Mouse (Mus musculus) hindbrain, embryonic 11.5 days (tissue): ENCODE measurements at regions not wholly inside any gene's neighbourhood (a gene's known extent, or its start where the extent isn't known, plus 50 kb on each side); places are given as distances from the start of the nearest gene placed in this dataset.

ENCODE experiments used
- ATAC-seq: fragments of 200-750 bp; cut with Nextera tagmentation; 2 replicates; pipeline ENCODE4 v1.8.0; 2017; ENCODE audit warnings: mild to moderate bottlenecking, moderate TSS enrichment, moderate library complexity; ENCODE audit not compliant: low FRiP score
- DNase-seq: peaks from one replicate; pipeline ENCODE4 v3.0.0-alpha.2; 2015; ENCODE audit warnings: low spot score
- H3K27ac ChIP-seq: fragments of 300-500 bp; sonication (generic); 2 replicates; pipeline ENCODE4 v1.5.1; 2014; ENCODE audit warnings: mild to moderate bottlenecking, low read depth, low read length
- H3K27me3 ChIP-seq: fragments of 300-500 bp; sonication (generic); 2 replicates; pipeline ENCODE4 v1.6.1; 2014; ENCODE audit warnings: mild to moderate bottlenecking, low read length, moderate library complexity, mixed read lengths; ENCODE audit not compliant: control insufficient read depth, insufficient read depth
- H3K36me3 ChIP-seq: fragments of 300-500 bp; sonication (generic); 2 replicates; pipeline ENCODE4 v1.6.1; 2014; ENCODE audit warnings: mild to moderate bottlenecking, low read length, moderate library complexity, mixed read lengths; ENCODE audit not compliant: control insufficient read depth, insufficient read depth
- H3K4me1 ChIP-seq: fragments of 300-500 bp; sonication (generic); replicated peaks from 2 replicates; pipeline ENCODE4 v1.6.1; 2014; ENCODE audit warnings: low read length, mixed read lengths; ENCODE audit not compliant: control insufficient read depth, insufficient read depth
- H3K4me2 ChIP-seq: fragments of 300-500 bp; sonication (generic); replicated peaks from 2 replicates; pipeline ENCODE4 v1.6.1; 2014; ENCODE audit warnings: mild to moderate bottlenecking, low read depth, low read length
- H3K4me3 ChIP-seq: fragments of 300-500 bp; sonication (generic); 2 replicates; pipeline ENCODE4 v1.5.1; 2014; ENCODE audit warnings: low read depth, low read length
- H3K9ac ChIP-seq: fragments of 300-500 bp; sonication (generic); 2 replicates; pipeline ENCODE4 v1.6.1; 2014; ENCODE audit warnings: low read depth, low read length
- H3K9me3 ChIP-seq: fragments of 300-500 bp; sonication (generic); 2 replicates; pipeline ENCODE4 v1.6.1; 2016; ENCODE audit warnings: low read length; ENCODE audit not compliant: control insufficient read depth
- WGBS: fragments of 180-500 bp; shearing (Covaris S2); extraction: QIAGEN DNeasy Blood & Tissue Kit; methylation state at CpG from one replicate; pipeline ENCODE4 v1.1.7; 2014; 5-methylcytosine and 5-hydroxymethylcytosine counted together

DNA sequence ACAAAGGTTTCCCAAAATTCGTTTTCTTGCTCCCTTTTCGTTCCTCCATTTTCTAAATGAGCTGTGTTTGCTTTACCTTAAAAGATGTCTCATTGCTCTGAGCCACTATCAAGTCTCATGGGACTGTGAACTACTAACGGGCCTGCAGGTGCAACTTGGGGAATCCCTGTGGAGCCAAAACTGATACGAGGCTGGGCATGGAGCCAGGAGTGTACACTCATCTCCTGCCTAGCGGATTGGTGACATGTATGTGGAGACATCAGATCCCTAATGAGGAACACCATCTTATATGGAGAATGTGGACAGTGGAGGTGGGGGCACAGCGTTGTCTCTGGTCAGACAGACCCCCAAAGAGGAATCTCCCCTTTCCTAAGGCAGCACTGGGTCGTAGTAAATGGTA is 119.6 kb upstream of the Nt5e start:
- no peak overlapping the region for H3K4me3 ChIP-seq
- WGBS: 81% methylated on average over 7 of the region's 7 CpGs
- no peak overlapping the region for H3K27ac ChIP-seq
- no peak for ATAC-seq
- no peak overlapping the region for H3K4me2 ChIP-seq
- H3K9ac ChIP-seq: no peak overlapping the region
- no peaks in the 10 kb centered on the region for H3K36me3 ChIP-seq
- H3K4me1 ChIP-seq: no peaks in the 10 kb centered on the region
- no peaks in the 10 kb centered on the region for H3K9me3 ChIP-seq
- DNase-seq: no peak
- H3K27me3 ChIP-seq: no peaks in the 10 kb centered on the region

DNA sequence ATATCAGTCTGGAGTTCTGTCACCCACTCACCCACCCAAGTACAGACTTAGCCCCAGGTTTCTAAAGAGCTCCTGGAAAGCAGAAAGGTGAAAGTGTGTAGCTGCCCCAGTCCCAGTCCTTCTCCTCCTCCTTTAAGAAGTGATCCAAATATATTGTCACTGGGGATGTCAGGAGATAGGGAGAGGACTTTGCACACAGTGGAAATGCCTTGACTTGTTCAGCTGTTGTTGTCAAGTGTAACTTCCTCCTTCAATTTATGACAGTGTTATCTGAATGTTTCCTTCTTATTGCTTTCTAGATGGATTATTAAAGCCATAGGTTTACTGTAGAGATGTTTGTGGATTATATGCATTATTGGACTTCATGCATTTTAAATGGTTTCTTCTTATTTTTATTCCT is 119.0 kb upstream of the Nt5e start:
- ATAC-seq: no peak
- Histone ChIP-seq H3K4me1 (no peaks in the 10 kb centered on the region), H3K9me3 (no peaks in the 10 kb centered on the region), H3K4me3 (no peak overlapping the region), H3K36me3 (no peaks in the 10 kb centered on the region), H3K4me2 (no peak overlapping the region), H3K9ac (no peak overlapping the region), H3K27me3 (no peaks in the 10 kb centered on the region), H3K27ac (no peak overlapping the region)
- DNase-seq: no peak

DNA sequence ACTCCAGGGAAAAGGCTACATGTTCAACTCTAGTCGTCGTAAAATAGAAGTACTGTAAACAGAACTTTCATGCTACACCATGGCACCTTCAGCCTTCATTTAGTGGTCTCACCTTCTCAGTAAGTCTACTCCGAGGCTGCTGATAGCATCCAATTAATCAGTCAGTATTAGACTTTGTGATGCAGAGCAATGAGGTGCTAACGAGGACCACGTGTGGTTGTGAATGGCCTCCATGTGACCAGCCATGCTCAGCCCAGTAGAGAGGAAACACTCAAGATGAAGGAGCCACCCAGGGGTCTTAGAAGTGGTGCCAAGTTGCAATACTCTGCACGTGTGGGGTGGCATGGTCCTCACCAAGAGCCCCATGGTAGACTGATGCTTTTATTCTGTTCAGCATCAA is 112.2 kb upstream of the Nt5e start:
- Histone ChIP-seq H3K9ac (no peak overlapping the region), H3K27me3 (no peaks in the 10 kb centered on the region), H3K4me3 (no peak overlapping the region), H3K9me3 (no peaks in the 10 kb centered on the region), H3K36me3 (no peaks in the 10 kb centered on the region), H3K4me2 (no peak overlapping the region), H3K27ac (no peak overlapping the region), H3K4me1 (no peaks in the 10 kb centered on the region)
- ATAC-seq: no peak
- DNase-seq: no peak
- 81% methylated on average over 6 of the region's 6 CpGs for WGBS

DNA sequence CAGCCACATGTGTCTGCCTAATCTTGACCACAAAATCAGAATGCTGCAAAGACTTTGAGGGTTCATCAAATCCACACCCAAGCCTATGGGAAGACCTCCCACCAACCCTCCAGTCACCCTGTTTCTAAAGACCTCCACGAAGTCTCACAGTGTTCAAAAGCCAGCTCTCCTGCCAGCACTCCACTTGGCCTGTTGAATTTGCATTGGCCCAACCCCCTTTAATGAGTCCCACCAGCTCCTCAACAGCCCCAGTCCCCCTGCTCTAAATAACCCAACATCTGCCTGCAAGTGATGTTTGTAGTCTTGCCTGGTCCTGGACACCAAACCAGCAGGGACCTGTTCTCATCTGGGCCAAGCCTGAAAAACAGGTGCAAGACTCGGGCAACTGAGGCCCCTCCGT is 106.6 kb upstream of the Nt5e start:
- Histone ChIP-seq H3K9ac (no peak overlapping the region), H3K4me1 (no peaks in the 10 kb centered on the region), H3K27ac (no peak overlapping the region), H3K36me3 (no peaks in the 10 kb centered on the region), H3K4me2 (no peak overlapping the region), H3K9me3 (no peaks in the 10 kb centered on the region), H3K4me3 (no peak overlapping the region), H3K27me3 (no peaks in the 10 kb centered on the region)
- no peak for DNase-seq
- ATAC-seq: no peak
- 70% methylated on average over 3 of the region's 3 CpGs for WGBS

DNA sequence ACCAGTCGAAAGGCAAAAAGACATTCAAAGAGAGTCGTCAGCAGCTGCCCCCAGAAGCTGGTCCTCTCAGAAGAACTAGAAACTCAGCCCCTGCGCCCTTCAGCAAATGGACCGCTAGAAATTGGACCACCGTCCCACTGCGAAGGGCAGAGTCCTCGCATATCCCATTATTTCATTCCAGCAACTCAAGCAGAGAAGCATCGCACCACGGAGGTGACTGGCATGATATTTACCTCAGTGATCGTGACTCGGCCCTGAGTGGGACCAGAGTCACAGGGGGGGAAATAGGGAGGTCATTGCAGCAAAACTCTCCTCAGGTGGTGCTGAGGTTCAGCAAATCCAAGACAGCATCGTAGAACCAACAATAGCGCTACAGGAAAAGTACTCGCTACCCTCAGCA is 105.7 kb upstream of the Nt5e start:
- WGBS: 71% methylated on average over 14 of the region's 14 CpGs
- Histone ChIP-seq H3K27ac (no peak overlapping the region), H3K9ac (no peak overlapping the region), H3K4me2 (no peak overlapping the region), H3K9me3 (no peaks in the 10 kb centered on the region), H3K27me3 (no peaks in the 10 kb centered on the region), H3K4me1 (no peaks in the 10 kb centered on the region), H3K4me3 (no peak overlapping the region), H3K36me3 (no peaks in the 10 kb centered on the region)
- no peak for DNase-seq
- ATAC-seq: no peak

DNA sequence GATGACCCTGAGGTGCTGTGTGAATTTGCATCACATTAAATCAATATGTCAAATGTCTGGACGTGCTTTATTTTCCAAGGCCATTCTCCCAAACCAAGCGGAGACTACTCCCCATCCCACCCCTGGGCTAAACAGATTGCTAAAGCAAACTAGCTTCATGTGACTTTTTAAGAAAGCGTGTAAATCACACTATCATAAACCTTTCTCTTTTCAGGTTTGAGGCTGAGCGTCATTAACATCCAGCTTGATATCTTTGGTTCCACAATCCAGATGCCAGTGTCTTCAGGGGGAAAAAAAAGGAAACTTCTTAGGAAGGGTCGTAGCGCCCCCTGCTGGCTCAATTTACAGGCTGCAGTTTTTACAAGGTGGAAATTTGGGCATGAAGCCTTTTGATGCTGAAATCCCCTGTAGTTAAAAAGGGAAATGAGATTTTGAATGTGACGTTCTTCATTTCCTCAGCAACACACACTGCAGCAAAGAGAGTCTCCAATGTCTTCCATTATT is 105.1 kb upstream of the Nt5e start:
- H3K4me2 ChIP-seq: no peak overlapping the region
- H3K9ac ChIP-seq: no peak overlapping the region
- H3K9me3 ChIP-seq: no peaks in the 10 kb centered on the region
- H3K36me3 ChIP-seq: no peaks in the 10 kb centered on the region
- H3K4me3 ChIP-seq: no peak overlapping the region
- ATAC-seq (peak; percentile 43), DNase-seq (peak; percentile 88)
- no peaks in the 10 kb centered on the region for H3K27me3 ChIP-seq
- no peak overlapping the region for H3K27ac ChIP-seq
- 18% methylated on average over 7 of the region's 7 CpGs for WGBS
- no peaks in the 10 kb centered on the region for H3K4me1 ChIP-seq

DNA sequence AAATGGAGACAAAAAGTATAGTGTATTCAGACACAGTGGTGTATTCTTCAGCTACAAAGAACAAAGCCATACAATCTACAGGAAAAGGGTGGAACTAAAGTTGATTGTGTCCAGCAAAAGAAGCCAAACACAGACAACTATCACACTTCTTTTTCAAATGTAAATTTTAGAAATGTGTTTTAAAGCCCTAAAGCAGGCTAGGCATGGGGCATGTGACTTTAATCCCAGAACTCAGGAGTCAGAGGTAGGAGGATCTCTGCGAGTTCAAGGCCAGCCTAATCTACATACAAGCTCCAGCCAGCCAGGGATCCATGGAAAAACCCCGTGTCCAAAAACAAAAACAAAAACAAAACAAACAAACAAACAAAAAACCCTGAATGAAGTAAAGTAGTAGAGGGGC is 89.9 kb upstream of the Nt5e start:
- Histone ChIP-seq H3K36me3 (no peaks in the 10 kb centered on the region), H3K27ac (no peak overlapping the region)
- ATAC-seq: no peak

DNA sequence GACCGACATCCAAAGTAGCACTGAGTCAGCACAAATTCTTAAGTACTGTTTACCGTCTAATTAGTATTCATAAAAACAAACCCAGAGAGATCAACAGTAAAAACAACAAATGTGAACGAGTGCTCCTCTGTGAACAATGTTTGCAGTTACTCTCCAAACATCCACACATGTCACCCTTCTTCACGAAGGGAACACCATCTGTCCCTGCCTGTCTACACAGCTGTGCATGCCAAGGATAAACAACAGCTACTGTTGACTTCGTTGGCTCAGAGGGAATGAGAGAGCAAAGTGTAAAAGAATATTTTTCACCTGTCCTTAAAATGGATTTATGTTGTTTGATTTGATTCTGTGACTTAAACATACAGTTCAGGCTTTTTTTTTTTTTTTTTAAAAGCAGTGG is 88.7 kb upstream of the Nt5e start:
- Histone ChIP-seq H3K9ac (no peak overlapping the region), H3K27ac (no peak overlapping the region), H3K27me3 (no peaks in the 10 kb centered on the region), H3K4me3 (no peak overlapping the region), H3K4me2 (no peak overlapping the region), H3K9me3 (no peaks in the 10 kb centered on the region), H3K36me3 (no peaks in the 10 kb centered on the region), H3K4me1 (no peaks in the 10 kb centered on the region)
- ATAC-seq: no peak
- DNase-seq: no peak
- WGBS: 73% methylated on average over 5 of the region's 5 CpGs

More for the DNA sequence above, 89.9 kb upstream of the Nt5e start:
- 70% methylated on average over 2 of the region's 2 CpGs for WGBS
- Histone ChIP-seq H3K4me2 (no peak overlapping the region), H3K27me3 (no peaks in the 10 kb centered on the region), H3K9me3 (no peaks in the 10 kb centered on the region), H3K4me1 (no peaks in the 10 kb centered on the region), H3K9ac (no peak overlapping the region), H3K4me3 (no peak overlapping the region)
- no peak for DNase-seq

DNA sequence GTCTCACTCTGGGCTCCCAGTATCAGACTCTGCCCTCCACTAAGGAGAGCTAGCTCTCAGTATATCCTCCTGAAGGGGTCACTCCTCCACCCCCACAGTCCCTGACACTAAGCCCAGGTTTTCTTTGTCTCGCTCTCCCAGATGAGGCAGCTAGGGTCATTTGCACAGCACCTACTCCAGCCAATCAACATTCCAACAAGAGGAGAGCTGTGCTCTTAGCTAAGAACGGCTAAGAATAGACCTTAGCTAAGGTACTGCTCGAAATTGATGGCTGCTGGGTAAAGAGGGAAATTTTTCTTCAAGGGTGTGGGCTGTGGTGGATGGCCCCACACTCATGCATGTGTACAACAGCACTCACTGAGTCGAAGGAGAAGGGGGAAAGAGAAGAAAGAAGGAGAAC is 86.3 kb upstream of the Nt5e start:
- peak; percentile 17 for DNase-seq
- 29% methylated on average over 4 of the region's 4 CpGs for WGBS
- Histone ChIP-seq H3K27me3 (no peaks in the 10 kb centered on the region), H3K9ac (no peak overlapping the region), H3K9me3 (no peaks in the 10 kb centered on the region), H3K4me1 (no peaks in the 10 kb centered on the region), H3K4me3 (no peak overlapping the region), H3K36me3 (no peaks in the 10 kb centered on the region), H3K4me2 (peak overlapping the region; percentile 46; the same call in 1 of the 2 replicates), H3K27ac (no peak overlapping the region)
- peak; percentile 28; the same call in 1 of the 2 replicates for ATAC-seq
